Mouse (Mus musculus) forebrain, embryonic 14.5 days (tissue): ENCODE data around the gene B3gat2. TPM values are rescaled to one million over a fixed set of nuclear protein-coding genes. Genes with fewer than 3 reads are reported as not detected.

ENCODE experiments used
- ATAC-seq: fragments of 200-750 bp; cut with Nextera tagmentation; 2 replicates; pipeline ENCODE4 v1.8.0; 2017; ENCODE audit warnings: mild to moderate bottlenecking, moderate library complexity
- DNase-seq: peaks from one replicate; pipeline ENCODE4 v3.0.0-alpha.2; 2015; ENCODE audit warnings: low spot score
- H3K27ac ChIP-seq: fragments of 300-500 bp; sonication (generic); 2 replicates; pipeline ENCODE4 v1.5.1; 2014; ENCODE audit warnings: low read depth, mild to moderate bottlenecking, control low read depth, low read length, moderate library complexity
- H3K27me3 ChIP-seq: fragments of 300-500 bp; sonication (generic); replicated peaks from 2 replicates; pipeline ENCODE4 v1.6.1; 2014; ENCODE audit warnings: low read length, control low read depth, mixed read lengths; ENCODE audit not compliant: control insufficient read depth, insufficient read depth
- H3K36me3 ChIP-seq: fragments of 300-500 bp; sonication (generic); 2 replicates; pipeline ENCODE4 v1.6.1; 2014; ENCODE audit warnings: low read length, control low read depth; ENCODE audit not compliant: control insufficient read depth, insufficient read depth
- H3K4me1 ChIP-seq: fragments of 300-500 bp; sonication (generic); 2 replicates; pipeline ENCODE4 v1.6.1; 2014; ENCODE audit warnings: antibody characterized with exemption, low read length, control low read depth; ENCODE audit not compliant: control insufficient read depth, insufficient read depth
- H3K4me2 ChIP-seq: fragments of 300-500 bp; sonication (generic); 2 replicates; pipeline ENCODE4 v1.6.1; 2014; ENCODE audit warnings: mild to moderate bottlenecking, control low read depth, low read length
- H3K4me3 ChIP-seq: fragments of 300-500 bp; sonication (generic); 2 replicates; pipeline ENCODE4 v1.5.1; 2014; ENCODE audit warnings: low read depth, low read length, control low read depth
- H3K9ac ChIP-seq: fragments of 300-500 bp; sonication (generic); 2 replicates; pipeline ENCODE4 v1.6.1; 2014; ENCODE audit warnings: mild to moderate bottlenecking, low read length, control low read depth, moderate library complexity
- H3K9me3 ChIP-seq: fragments of 300-500 bp; sonication (generic); replicated peaks from 2 replicates; pipeline ENCODE4 v1.6.1; 2016; ENCODE audit warnings: low read length, control low read depth, mixed read lengths; ENCODE audit not compliant: control insufficient read depth
- WGBS: fragments of 180-500 bp; shearing (Covaris S2); extraction: QIAGEN DNeasy Blood & Tissue Kit; methylation state at CpG from one replicate; pipeline ENCODE4 v1.1.7; 2014; 5-methylcytosine and 5-hydroxymethylcytosine counted together
- polyA plus RNA-seq: library from polyadenylated mRNA; unstranded; fragments of >200 nt; fragmentation: Nextera tagmentation; extraction: Ambion mirVana; gene quantifications from 2 replicates; pipeline ENCODE4 v1.2.1, GENCODE M21; 2014

The B3gat2 gene
- polyA plus RNA-seq, 1 experiment from 2014 or later, result 10.4 TPM

GRCm38 (mm10) chr1:23798306-23798705 is 36.8 kb downstream of the B3gat2 start:
- Histone ChIP-seq H3K36me3 (no peaks in the 10 kb centered on the region), H3K4me3 (no peak overlapping the region), H3K27ac (no peak overlapping the region), H3K9me3 (no peaks in the 10 kb centered on the region), H3K4me1 (no peaks in the 10 kb centered on the region), H3K9ac (no peak overlapping the region), H3K27me3 (no peaks in the 10 kb centered on the region), H3K4me2 (no peak overlapping the region)
- ATAC-seq, result no peak
- DNase-seq, result no peak
- 93% methylated on average over 9 of the region's 9 CpGs for WGBS

DNA sequence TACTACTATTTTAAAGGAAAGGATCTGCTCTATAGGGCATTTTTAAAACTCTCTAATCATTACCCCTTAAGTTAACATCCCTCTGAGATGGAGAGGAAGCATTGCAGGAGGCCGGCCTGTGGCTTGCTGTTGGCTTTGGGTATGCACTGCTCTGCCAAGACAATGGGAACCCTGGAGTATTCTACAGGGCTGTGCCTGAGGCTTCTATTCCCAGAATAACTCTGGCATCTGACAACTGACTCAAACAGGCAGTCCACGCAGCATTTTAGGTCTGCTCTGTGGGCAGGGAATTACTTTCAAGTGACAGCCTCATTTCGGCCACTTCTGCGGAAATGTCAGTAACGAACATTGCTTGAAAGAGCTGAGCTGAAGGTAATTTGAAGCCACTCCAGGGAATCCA is 60.1 kb downstream of the B3gat2 start:
- Histone ChIP-seq H3K4me1 (no peaks in the 10 kb centered on the region), H3K4me2 (no peak overlapping the region), H3K9me3 (no peaks in the 10 kb centered on the region), H3K27me3 (no peaks in the 10 kb centered on the region), H3K9ac (no peak overlapping the region), H3K27ac (no peak overlapping the region), H3K4me3 (no peak overlapping the region), H3K36me3 (no peaks in the 10 kb centered on the region)
- DNase-seq (no peak), ATAC-seq (no peak)
- 56% methylated on average over 5 of the region's 5 CpGs for WGBS

- H3K27ac ChIP-seq, result no peak overlapping the region
- no peaks in the 10 kb centered on the region for H3K36me3 ChIP-seq
- H3K9me3 ChIP-seq, result no peaks in the 10 kb centered on the region
- no peaks in the 10 kb centered on the region for H3K4me1 ChIP-seq
- peak; percentile 73 for ATAC-seq
- WGBS, result 36% methylated on average over 13 of the region's 13 CpGs
- no peak overlapping the region for H3K4me2 ChIP-seq
- no peak overlapping the region for H3K9ac ChIP-seq
- no peaks in the 10 kb centered on the region for H3K27me3 ChIP-seq
- peak; percentile 73 for DNase-seq
- H3K4me3 ChIP-seq, result no peak overlapping the region
These were observed 65.6 kb downstream of the B3gat2 start for GRCm38 (mm10) chr1:23826887-23827758.

GRCm38 (mm10) chr1:23834246-23834645 is 72.7 kb downstream of the B3gat2 start:
- peaks cover 9% of the 10 kb centered on the region for H3K4me1 ChIP-seq
- no peak overlapping the region for H3K27ac ChIP-seq

GRCm38 (mm10) chr1:23834819-23835218 is 73.3 kb downstream of the B3gat2 start:
- no peaks in the 10 kb centered on the region for H3K27me3 ChIP-seq
- H3K9ac ChIP-seq, result no peak overlapping the region
- no peaks in the 10 kb centered on the region for H3K36me3 ChIP-seq
- WGBS, result 38% methylated on average over 9 of the region's 9 CpGs
- no peak overlapping the region for H3K4me3 ChIP-seq
- DNase-seq, result peak; percentile 83
- H3K4me2 ChIP-seq, result no peak overlapping the region
- H3K27ac ChIP-seq, result no peak overlapping the region; the same call in 1 of the 2 replicates
- peaks cover 9% of the 10 kb centered on the region for H3K4me1 ChIP-seq
- no peaks in the 10 kb centered on the region for H3K9me3 ChIP-seq
- ATAC-seq, result peak; percentile 78

More at GRCm38 (mm10) chr1:23834246-23834645, 72.7 kb downstream of the B3gat2 start:
- Histone ChIP-seq H3K36me3 (no peaks in the 10 kb centered on the region), H3K4me2 (no peak overlapping the region), H3K9me3 (no peaks in the 10 kb centered on the region), H3K4me3 (no peak overlapping the region), H3K9ac (no peak overlapping the region), H3K27me3 (no peaks in the 10 kb centered on the region)
- 0 out of 2 replicates have a peak, but pooled peaks have one; percentile 22 for ATAC-seq
- no peak for DNase-seq
- WGBS, result 76% methylated on average over 7 of the region's 7 CpGs

- Histone ChIP-seq H3K9ac (no peak overlapping the region), H3K27me3 (no peaks in the 10 kb centered on the region), H3K4me1 (peaks cover 9% of the 10 kb centered on the region), H3K36me3 (no peaks in the 10 kb centered on the region), H3K27ac (no peak overlapping the region), H3K4me3 (no peak overlapping the region), H3K4me2 (no peak overlapping the region), H3K9me3 (no peaks in the 10 kb centered on the region)
- 94% methylated on average over 4 of the region's 4 CpGs for WGBS
- ATAC-seq (no peak), DNase-seq (no peak)
These were observed 75.1 kb downstream of the B3gat2 start for GRCm38 (mm10) chr1:23836630-23837029.

GRCm38 (mm10) chr1:23840924-23841323 is 79.4 kb downstream of the B3gat2 start:
- Histone ChIP-seq H3K27me3 (no peaks in the 10 kb centered on the region), H3K36me3 (peaks cover 19% of the 10 kb centered on the region), H3K4me2 (no peak overlapping the region), H3K4me1 (no peaks in the 10 kb centered on the region), H3K9me3 (no peaks in the 10 kb centered on the region), H3K27ac (no peak overlapping the region), H3K4me3 (no peak overlapping the region), H3K9ac (no peak overlapping the region)
- DNase-seq (no peak), ATAC-seq (no peak)

GRCm38 (mm10) chr1:23842629-23843028 is 81.1 kb downstream of the B3gat2 start:
- Histone ChIP-seq H3K27ac (no peak overlapping the region), H3K4me3 (no peak overlapping the region)
- no peak for ATAC-seq

DNA sequence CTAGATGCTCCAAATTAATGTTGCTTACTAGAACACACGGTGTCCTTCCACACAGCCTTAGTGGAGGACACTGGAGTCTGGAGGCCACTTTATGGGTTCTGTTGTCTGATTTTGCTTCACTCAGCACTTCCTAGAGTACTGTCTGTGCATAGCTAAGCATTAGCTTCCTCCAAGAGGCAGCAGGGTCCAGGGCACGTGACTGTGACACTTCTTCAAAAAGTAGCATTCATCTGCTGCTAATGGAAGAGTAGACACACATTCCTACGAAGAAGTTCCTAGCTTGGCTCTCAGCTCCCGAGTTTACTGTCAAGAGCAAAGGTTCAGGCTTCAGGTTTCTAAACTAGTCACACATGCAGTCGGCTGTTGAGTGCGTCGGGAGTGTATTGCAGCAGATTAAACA is 82.2 kb downstream of the B3gat2 start:
- no peaks in the 10 kb centered on the region for H3K9me3 ChIP-seq
- no peak overlapping the region for H3K4me2 ChIP-seq
- peaks cover 3% of the 10 kb centered on the region; the same call in 1 of the 2 replicates for H3K4me1 ChIP-seq
- WGBS, result 90% methylated on average over 7 of the region's 7 CpGs
- H3K4me3 ChIP-seq, result no peak overlapping the region
- H3K27ac ChIP-seq, result no peak overlapping the region
- ATAC-seq (no peak), DNase-seq (no peak)
- H3K9ac ChIP-seq, result no peak overlapping the region
- no peaks in the 10 kb centered on the region for H3K27me3 ChIP-seq
- H3K36me3 ChIP-seq, result peaks cover 38% of the 10 kb centered on the region

More at GRCm38 (mm10) chr1:23842629-23843028, 81.1 kb downstream of the B3gat2 start:
- Histone ChIP-seq H3K4me2 (no peak overlapping the region), H3K36me3 (peaks cover 28% of the 10 kb centered on the region), H3K4me1 (peaks cover 3% of the 10 kb centered on the region; the same call in 1 of the 2 replicates), H3K9ac (no peak overlapping the region), H3K9me3 (no peaks in the 10 kb centered on the region), H3K27me3 (no peaks in the 10 kb centered on the region)
- WGBS, result 81% methylated on average over 3 of the region's 3 CpGs
- DNase-seq, result no peak
